Mouse (Mus musculus): ENCODE measurements around the gene Pex6.

Pex6 gene

GRCm38 (mm10) chr17:46702100-46702499 lies 9.2 kb upstream of the Pex6 start:
- no peak for DNase-seq

GRCm38 (mm10) chr17:46702506-46702905 lies 8.8 kb upstream of the Pex6 start:
- DNase-seq, result no peak

GRCm38 (mm10) chr17:46703971-46704886 lies 7.0 kb upstream of the Pex6 start:
- no peak for DNase-seq

- peak; percentile 92 for DNase-seq
Measured at GRCm38 (mm10) chr17:46704887-46705835, 6.1 kb upstream of the Pex6 start, which contains the start of gene Ppp2r5d. TSS of gene Ppp2r5d (minus strand) at chr17:46705111.

- no peak for DNase-seq
Measured at GRCm38 (mm10) chr17:46706375-46707089, 4.7 kb upstream of the Pex6 start.

GRCm38 (mm10) chr17:46711612-46712271 lies 479 bp downstream of the Pex6 start:
- DNase-seq, result peak; percentile 50

- DNase-seq, result no peak
Measured at GRCm38 (mm10) chr17:46712442-46712841, 1.2 kb downstream of the Pex6 start.

GRCm38 (mm10) chr17:46713849-46714248 lies 2.6 kb downstream of the Pex6 start:
- DNase-seq, result no peak

GRCm38 (mm10) chr17:46714756-46715481 lies 3.7 kb downstream of the Pex6 start:
- DNase-seq, result no peak

- DNase-seq, result no peak
Measured at GRCm38 (mm10) chr17:46721077-46721476, 9.8 kb downstream of the Pex6 start.

GRCm38 (mm10) chr17:46724477-46725084 lies 13.3 kb downstream of the Pex6 start:
- no peak for DNase-seq

- no peak for DNase-seq
Measured at GRCm38 (mm10) chr17:46725273-46725672, 14.0 kb downstream of the Pex6 start.

- no peak for DNase-seq
Measured at GRCm38 (mm10) chr17:46725731-46726645, 14.7 kb downstream of the Pex6 start.

- DNase-seq, result no peak
Measured at GRCm38 (mm10) chr17:46727271-46727670, 16.0 kb downstream of the Pex6 start.

- peak; percentile 42 for DNase-seq
Measured at GRCm38 (mm10) chr17:46728021-46728420, 16.8 kb downstream of the Pex6 start.

GRCm38 (mm10) chr17:46728496-46728895 lies 17.2 kb downstream of the Pex6 start:
- DNase-seq, result no peak

GRCm38 (mm10) chr17:46728904-46729318 lies 17.6 kb downstream of the Pex6 start, which contains the start of gene Gnmt:
TSS of gene Gnmt (minus strand) at chr17:46729168.
- no peak for DNase-seq

GRCm38 (mm10) chr17:46734055-46734454 lies 22.8 kb downstream of the Pex6 start:
- no peak for DNase-seq

GRCm38 (mm10) chr17:46735287-46735686 lies 24.0 kb downstream of the Pex6 start:
- DNase-seq, result no peak

GRCm38 (mm10) chr17:46736160-46736559 lies 24.9 kb downstream of the Pex6 start:
- DNase-seq, result peak; percentile 44

All from right cerebral cortex, postnatal 14 days (tissue).